Mouse (Mus musculus) cortical plate, adult 2 months (tissue): ENCODE data around the gene Tomm22.

Source experiments
- CTCF ChIP-seq: fragments of 200-500 bp; IDR thresholded peaks from 2 replicates; pipeline ENCODE4 v1.5.1; 2011; ENCODE audit warnings: mild to moderate bottlenecking, control low read depth, low read length; ENCODE audit not compliant: insufficient read depth; ENCODE audit errors: extremely low read depth
- POLR2A ChIP-seq: fragments of 200-500 bp; IDR thresholded peaks from 2 replicates; pipeline ENCODE4 v1.6.1; 2011; ENCODE audit warnings: mild to moderate bottlenecking, low read length, control low read depth; ENCODE audit not compliant: insufficient read depth; ENCODE audit errors: extremely low read depth

DNA sequence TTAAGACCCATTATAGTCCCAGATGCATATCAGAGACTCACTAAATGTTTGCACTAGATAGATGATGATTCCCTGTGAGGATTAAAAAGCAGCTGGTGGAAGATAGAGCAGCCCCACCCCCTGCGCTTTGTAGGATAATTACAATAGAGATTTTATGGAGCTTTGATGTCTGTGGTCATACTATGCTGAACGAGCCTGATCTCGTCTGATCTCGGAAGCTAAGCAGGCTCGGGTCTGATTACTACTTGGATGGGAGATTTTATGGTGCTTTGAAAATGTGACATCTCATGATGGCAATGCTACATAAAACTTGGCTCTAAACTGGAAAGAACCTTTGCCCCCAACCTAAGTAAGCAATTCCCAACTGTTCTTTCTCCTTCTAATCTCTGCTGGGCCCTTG, 21.7 kb downstream of the Tomm22 start:
- no peak for TF ChIP-seq POLR2A
- TF ChIP-seq CTCF = no peak
